Mouse (Mus musculus): Measurements from ENCODE around the gene Adgrl3. TPM values are rescaled to one million over a fixed set of nuclear protein-coding genes. Genes with fewer than 3 reads are reported as not detected.

The Adgrl3 gene
- polyA plus RNA-seq, 1 experiment from 2014 or later, result 38.2 TPM

DNA sequence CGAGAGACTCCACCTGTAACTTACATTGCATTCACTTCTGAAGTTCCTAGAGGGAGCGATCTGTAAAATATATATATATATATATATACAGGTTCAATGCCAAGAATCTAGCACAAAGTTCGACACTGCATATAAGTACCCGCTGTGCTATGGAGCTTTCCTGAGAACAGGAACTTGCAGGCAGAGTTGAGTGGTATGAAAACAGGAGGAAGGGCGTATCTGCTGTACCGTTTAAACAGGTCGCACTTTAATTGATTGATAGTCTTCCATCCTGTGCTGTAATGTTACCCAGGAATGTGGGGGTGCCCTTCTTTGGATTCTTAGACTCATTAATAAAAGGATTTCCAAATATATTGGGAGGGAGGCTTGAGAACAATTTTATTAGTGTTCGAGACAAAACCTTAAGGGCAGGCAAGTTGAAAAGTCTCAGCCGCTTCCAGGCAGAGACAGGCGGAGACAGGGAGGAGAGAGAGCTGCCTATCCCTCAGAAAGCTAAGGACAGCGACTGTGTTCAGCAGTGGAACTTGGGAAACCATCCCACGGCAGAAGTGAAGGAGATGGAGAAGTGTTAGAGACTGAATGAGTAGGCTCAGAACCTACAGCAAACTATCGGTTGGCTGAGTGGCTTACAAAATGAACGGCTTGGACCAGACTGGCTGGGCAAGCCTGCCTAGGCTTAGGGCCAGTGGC is 570.2 kb downstream of the Adgrl3 start:
- Histone ChIP-seq H3K27me3 (no peaks in the 10 kb centered on the region), H3K4me2 (no peak overlapping the region), H3K9me3 (no peaks in the 10 kb centered on the region), H3K4me3 (no peak overlapping the region), H3K4me1 (0 out of 2 replicates have a peak, but pooled peaks cover 5% of the 10 kb centered on the region), H3K9ac (no peak overlapping the region), H3K36me3 (no peaks in the 10 kb centered on the region), H3K27ac (no peak overlapping the region)
- no peak for ATAC-seq (ENCODE audit: insufficient number of reproducible peaks, insufficient read depth, low FRiP score, low TSS enrichment, low read depth)
- WGBS, result 78% methylated on average over 14 of the region's 14 CpGs

- no peak for ATAC-seq (ENCODE audit: insufficient number of reproducible peaks, insufficient read depth, low FRiP score, low TSS enrichment, low read depth)
- Histone ChIP-seq H3K36me3 (no peaks in the 10 kb centered on the region), H3K27me3 (no peaks in the 10 kb centered on the region), H3K9ac (no peak overlapping the region), H3K4me3 (no peak overlapping the region), H3K27ac (no peak overlapping the region), H3K9me3 (no peaks in the 10 kb centered on the region), H3K4me2 (no peak overlapping the region), H3K4me1 (0 out of 2 replicates have a peak, but pooled peaks cover 5% of the 10 kb centered on the region)
- 37% methylated on average over 3 of the region's 3 CpGs for WGBS
Measured at GRCm38 (mm10) chr5:81591481-81591880, 571.5 kb downstream of the Adgrl3 start.

DNA sequence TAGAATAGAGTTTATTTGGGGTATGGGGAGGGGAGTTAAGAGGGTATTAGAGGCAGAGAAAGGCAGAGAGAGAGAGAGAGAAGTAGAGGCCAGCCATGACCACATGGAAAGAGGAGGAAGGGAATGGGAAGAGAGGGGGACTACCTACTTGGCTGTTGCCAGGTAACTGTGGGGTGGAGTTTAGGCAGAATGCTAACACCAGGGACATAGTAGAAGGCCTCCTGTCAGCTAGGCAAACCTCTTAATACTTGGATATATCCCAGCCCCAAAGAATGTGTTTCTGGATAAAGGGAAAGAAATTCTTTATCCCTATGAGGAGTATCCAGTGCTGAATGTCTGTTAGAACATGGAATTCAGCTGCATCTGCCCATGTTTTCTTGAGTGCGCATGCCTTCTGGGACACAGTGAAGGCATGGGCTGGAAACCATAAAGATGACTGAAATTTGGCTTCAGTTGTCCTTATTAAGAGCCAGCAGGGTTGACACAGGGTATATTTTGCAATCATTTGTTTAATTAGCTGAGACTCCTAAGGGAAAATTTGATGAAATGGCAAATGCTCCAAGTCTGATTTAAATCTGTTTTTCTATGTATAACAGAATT is 573.6 kb downstream of the Adgrl3 start:
- H3K9ac ChIP-seq, result no peak overlapping the region
- H3K4me2 ChIP-seq, result no peak overlapping the region
- no peaks in the 10 kb centered on the region for H3K27me3 ChIP-seq
- no peaks in the 10 kb centered on the region for H3K36me3 ChIP-seq
- no peak overlapping the region for H3K4me3 ChIP-seq
- H3K9me3 ChIP-seq, result no peaks in the 10 kb centered on the region
- H3K27ac ChIP-seq, result no peak overlapping the region; the same call in 1 of the 2 replicates
- H3K4me1 ChIP-seq, result 0 out of 2 replicates have a peak, but pooled peaks cover 5% of the 10 kb centered on the region
- ATAC-seq (ENCODE audit: insufficient number of reproducible peaks, insufficient read depth, low FRiP score, low TSS enrichment, low read depth), result no peak
- WGBS, result 84% methylated on average over 1 of the region's 1 CpGs

- Histone ChIP-seq H3K4me3 (no peak overlapping the region), H3K9ac (no peak overlapping the region), H3K27ac (no peak overlapping the region), H3K36me3 (no peaks in the 10 kb centered on the region), H3K4me1 (0 out of 2 replicates have a peak, but pooled peaks cover 5% of the 10 kb centered on the region), H3K27me3 (no peaks in the 10 kb centered on the region), H3K9me3 (no peaks in the 10 kb centered on the region), H3K4me2 (no peak overlapping the region)
- no peak for ATAC-seq (ENCODE audit: insufficient number of reproducible peaks, insufficient read depth, low FRiP score, low TSS enrichment, low read depth)
- WGBS, result 47% methylated on average over 6 of the region's 6 CpGs
Measured at GRCm38 (mm10) chr5:81598041-81598440, 578.1 kb downstream of the Adgrl3 start.

DNA sequence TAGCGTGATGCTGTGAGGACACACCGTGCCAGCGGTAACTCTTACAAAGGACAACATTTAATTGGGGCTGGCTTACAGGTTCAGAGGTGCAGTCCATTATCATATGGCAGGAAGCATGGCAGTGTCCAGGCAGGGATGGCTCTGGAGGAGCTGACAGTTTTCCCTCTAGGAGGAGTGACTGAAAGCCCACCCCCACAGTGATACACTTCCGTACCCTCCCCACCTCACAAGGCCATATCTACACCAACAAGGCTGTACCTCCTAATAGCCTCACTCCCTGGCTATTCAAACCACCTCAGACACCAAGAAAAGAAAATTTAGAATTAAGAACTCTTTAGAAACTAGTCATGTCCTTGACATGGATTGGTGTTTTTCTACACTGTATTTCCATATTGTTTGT is 583.0 kb downstream of the Adgrl3 start:
- WGBS, result 92% methylated on average over 4 of the region's 4 CpGs
- no peak overlapping the region for H3K27ac ChIP-seq
- no peaks in the 10 kb centered on the region for H3K4me1 ChIP-seq
- no peaks in the 10 kb centered on the region for H3K27me3 ChIP-seq
- no peak for ATAC-seq (ENCODE audit: insufficient number of reproducible peaks, insufficient read depth, low FRiP score, low TSS enrichment, low read depth)
- no peaks in the 10 kb centered on the region for H3K36me3 ChIP-seq
- H3K9ac ChIP-seq, result no peak overlapping the region
- no peak overlapping the region for H3K4me3 ChIP-seq
- H3K9me3 ChIP-seq, result no peaks in the 10 kb centered on the region
- no peak overlapping the region for H3K4me2 ChIP-seq

GRCm38 (mm10) chr5:81605646-81606045 is 585.7 kb downstream of the Adgrl3 start:
- H3K4me3 ChIP-seq, result no peak overlapping the region
- no peak overlapping the region for H3K27ac ChIP-seq
- no peak overlapping the region for H3K9ac ChIP-seq
- 56% methylated on average over 1 of the region's 1 CpGs for WGBS
- no peaks in the 10 kb centered on the region for H3K9me3 ChIP-seq
- H3K4me2 ChIP-seq, result no peak overlapping the region
- no peaks in the 10 kb centered on the region for H3K27me3 ChIP-seq
- H3K4me1 ChIP-seq, result no peaks in the 10 kb centered on the region
- no peaks in the 10 kb centered on the region for H3K36me3 ChIP-seq
- no peak for ATAC-seq (ENCODE audit: insufficient number of reproducible peaks, insufficient read depth, low FRiP score, low TSS enrichment, low read depth)

GRCm38 (mm10) chr5:81610223-81610622 is 590.3 kb downstream of the Adgrl3 start:
- Histone ChIP-seq H3K9me3 (no peaks in the 10 kb centered on the region), H3K36me3 (no peaks in the 10 kb centered on the region), H3K27ac (no peak overlapping the region), H3K4me2 (no peak overlapping the region), H3K27me3 (no peaks in the 10 kb centered on the region), H3K4me1 (peaks cover 4% of the 10 kb centered on the region; the same call in 1 of the 2 replicates), H3K4me3 (no peak overlapping the region), H3K9ac (no peak overlapping the region)
- WGBS, result 65% methylated on average over 5 of the region's 5 CpGs
- no peak for ATAC-seq (ENCODE audit: insufficient number of reproducible peaks, insufficient read depth, low FRiP score, low TSS enrichment, low read depth)

- Histone ChIP-seq H3K9me3 (no peaks in the 10 kb centered on the region), H3K27ac (no peak overlapping the region; the same call in 1 of the 2 replicates), H3K36me3 (0 out of 2 replicates have a peak, but pooled peaks cover 4% of the 10 kb centered on the region), H3K27me3 (no peaks in the 10 kb centered on the region), H3K4me2 (no peak overlapping the region), H3K9ac (no peak overlapping the region), H3K4me3 (no peak overlapping the region), H3K4me1 (peaks cover 4% of the 10 kb centered on the region; the same call in 1 of the 2 replicates)
- WGBS, result 64% methylated on average over 4 of the region's 4 CpGs
- ATAC-seq (ENCODE audit: insufficient number of reproducible peaks, insufficient read depth, low FRiP score, low TSS enrichment, low read depth), result no peak
Measured at GRCm38 (mm10) chr5:81614674-81615073, 594.7 kb downstream of the Adgrl3 start.

GRCm38 (mm10) chr5:81621106-81621505 is 601.2 kb downstream of the Adgrl3 start:
- Histone ChIP-seq H3K4me1 (no peaks in the 10 kb centered on the region), H3K27ac (no peak overlapping the region), H3K4me2 (no peak overlapping the region), H3K9me3 (no peaks in the 10 kb centered on the region), H3K36me3 (0 out of 2 replicates have a peak, but pooled peaks cover 4% of the 10 kb centered on the region), H3K9ac (no peak overlapping the region), H3K4me3 (no peak overlapping the region), H3K27me3 (no peaks in the 10 kb centered on the region)
- ATAC-seq (ENCODE audit: insufficient number of reproducible peaks, insufficient read depth, low FRiP score, low TSS enrichment, low read depth), result no peak
- WGBS, result 87% methylated on average over 5 of the region's 5 CpGs

DNA sequence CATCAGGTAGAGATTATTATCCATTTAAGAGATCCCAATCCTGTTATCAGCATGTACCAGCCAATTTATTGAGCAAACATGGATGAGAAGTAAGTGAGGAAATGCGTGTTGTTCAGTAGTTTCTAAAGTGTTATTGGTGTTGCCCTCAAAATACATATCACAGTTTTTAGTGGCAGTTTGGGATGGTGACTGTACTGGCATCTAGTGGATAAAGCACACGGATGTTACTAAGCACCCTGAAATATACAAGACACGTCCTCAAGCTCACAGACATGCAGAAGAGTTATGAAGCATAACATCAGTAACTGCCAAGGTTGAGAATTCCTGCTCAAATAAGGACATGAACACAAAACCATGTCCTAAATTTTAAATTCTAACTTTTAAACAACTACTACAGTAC is 601.8 kb downstream of the Adgrl3 start:
- H3K4me2 ChIP-seq, result no peak overlapping the region
- H3K27ac ChIP-seq, result no peak overlapping the region
- 0 out of 2 replicates have a peak, but pooled peaks cover 4% of the 10 kb centered on the region for H3K36me3 ChIP-seq
- 80% methylated on average over 3 of the region's 3 CpGs for WGBS
- no peaks in the 10 kb centered on the region for H3K4me1 ChIP-seq
- H3K4me3 ChIP-seq, result no peak overlapping the region
- no peaks in the 10 kb centered on the region for H3K9me3 ChIP-seq
- H3K9ac ChIP-seq, result no peak overlapping the region
- no peaks in the 10 kb centered on the region for H3K27me3 ChIP-seq
- ATAC-seq (ENCODE audit: insufficient number of reproducible peaks, insufficient read depth, low FRiP score, low TSS enrichment, low read depth), result no peak

DNA sequence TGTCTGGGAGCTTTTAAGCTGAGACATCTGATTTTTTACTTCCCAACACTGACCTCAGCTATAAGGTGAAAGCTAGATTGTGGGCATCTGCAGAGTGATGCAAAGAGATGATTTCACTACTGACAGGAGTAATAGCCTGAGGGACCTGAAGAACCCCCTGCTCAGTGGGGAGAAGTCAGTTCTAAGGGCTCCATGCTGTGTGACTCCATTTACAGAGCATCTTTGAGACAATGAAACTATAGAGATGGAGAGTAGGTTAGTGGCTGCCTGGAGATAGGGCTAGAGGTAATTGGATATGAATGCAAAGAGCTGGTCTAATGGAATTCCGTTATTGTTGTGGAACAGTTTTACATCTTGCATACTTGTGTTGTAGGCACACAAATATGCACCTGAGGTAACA is 603.9 kb downstream of the Adgrl3 start:
- no peak for ATAC-seq (ENCODE audit: insufficient number of reproducible peaks, insufficient read depth, low FRiP score, low TSS enrichment, low read depth)
- no peak overlapping the region for H3K4me3 ChIP-seq
- H3K4me2 ChIP-seq, result no peak overlapping the region
- no peaks in the 10 kb centered on the region for H3K36me3 ChIP-seq
- H3K9ac ChIP-seq, result no peak overlapping the region
- H3K4me1 ChIP-seq, result no peaks in the 10 kb centered on the region
- WGBS, result 17% methylated on average over 1 of the region's 1 CpGs
- H3K27ac ChIP-seq, result no peak overlapping the region
- H3K27me3 ChIP-seq, result no peaks in the 10 kb centered on the region
- H3K9me3 ChIP-seq, result no peaks in the 10 kb centered on the region

- no peak overlapping the region for H3K4me3 ChIP-seq
- H3K9me3 ChIP-seq, result no peaks in the 10 kb centered on the region
- H3K9ac ChIP-seq, result no peak overlapping the region
- H3K36me3 ChIP-seq, result no peaks in the 10 kb centered on the region
- no peaks in the 10 kb centered on the region for H3K27me3 ChIP-seq
- ATAC-seq (ENCODE audit: insufficient number of reproducible peaks, insufficient read depth, low FRiP score, low TSS enrichment, low read depth), result no peak
- WGBS, result 68% methylated on average over 2 of the region's 2 CpGs
- no peak overlapping the region for H3K27ac ChIP-seq
- H3K4me1 ChIP-seq, result no peaks in the 10 kb centered on the region
- no peak overlapping the region for H3K4me2 ChIP-seq
Measured at GRCm38 (mm10) chr5:81636169-81636568, 616.2 kb downstream of the Adgrl3 start.

Measured in embryonic facial prominence, embryonic 13.5 days (tissue).